Mouse (Mus musculus) liver, embryonic 11.5 days (tissue): ENCODE measurements around the gene Pramef25. TPM values are rescaled to one million over a fixed set of nuclear protein-coding genes. Genes with fewer than 3 reads are reported as not detected.

Source experiments
- polyA plus RNA-seq: library from polyadenylated mRNA; unstranded; fragments of >200 nt; fragmentation: Nextera tagmentation; extraction: Ambion mirVana; gene quantifications from 2 replicates; pipeline ENCODE4 v1.2.1, GENCODE M21; 2014

Pramef25 gene
- polyA plus RNA-seq, 1 experiment from 2014 or later, result not detected

Other genes with a start within 250 kb of the Pramef25 start
- not detected in 2 replicates for gene Gm13089, start 248.3 kb downstream of the Pramef25 start, polyA plus RNA-seq
- not detected in 2 replicates for gene Gm13078, start 231.6 kb downstream of the Pramef25 start, polyA plus RNA-seq
- gene Gm13023, start 161.7 kb downstream of the Pramef25 start, polyA plus RNA-seq, result not detected in 2 replicates
- gene Gm13084, start 134.9 kb downstream of the Pramef25 start, polyA plus RNA-seq, result not detected in 2 replicates
- not detected in 2 replicates for gene Gm13103, start 104.5 kb downstream of the Pramef25 start, polyA plus RNA-seq
- not detected in 2 replicates for gene Pramef6, start 50.6 kb downstream of the Pramef25 start, polyA plus RNA-seq
- not detected in 2 replicates for gene Gm13101, start 15.9 kb upstream of the Pramef25 start, polyA plus RNA-seq
- not detected in 2 replicates for gene Pramef17, start 43.4 kb upstream of the Pramef25 start, polyA plus RNA-seq
- gene Pramel4, start 108.1 kb upstream of the Pramef25 start, polyA plus RNA-seq, result not detected in 2 replicates
- not detected in 2 replicates for gene Gm13102, start 155.5 kb upstream of the Pramef25 start, polyA plus RNA-seq
- gene Oog3, start 211.6 kb upstream of the Pramef25 start, polyA plus RNA-seq, result not detected in 2 replicates
- not detected in 2 replicates for gene Oog2, start 239.7 kb upstream of the Pramef25 start, polyA plus RNA-seq